In genomic region chr15:32558925-32559324, GRCm38 (mm10) we compare ENCODE assay signal across 12 mouse cellular contexts.
DNase-seq lines count a peak whose midpoint lies in the region; ATAC-seq lines count a peak whose summit lies in the region.
"Had no signal": no experiment of that assay in that cellular context is flagged by ENCODE, and none has a peak within 500 bp of the region (broad histone marks: within the 10 kb centered on the region; RNA-seq: fewer than 3 reads in every experiment).

No protein-coding gene starts in this region.

- DNase-seq in cerebellum, adult 11 months: peak; percentile 8
- DNase-seq in cerebellum, adult 8-10 months: no peak
- DNase-seq in kidney, postnatal 25 days: peak; percentile 25 to 50
- DNase-seq in kidney, postnatal 4 days: no peak
- DNase-seq in cerebellum, adult 9-11 months: peak; percentile 28
- DNase-seq: adrenal gland, postnatal 10 days; gastrocnemius, postnatal 10 days; heart, adult 2 months; heart, postnatal 36 days had no signal

- no peak for ATAC-seq in granulocyte monocyte progenitor cell, adult 5-6 weeks (replicated peaks; ENCODE audit: poor library complexity, severe bottlenecking)
- ATAC-seq in megakaryocyte-erythroid progenitor cell, adult 5-6 weeks (replicated peaks; ENCODE audit: low FRiP score, low TSS enrichment, poor library complexity, severe bottlenecking): no peak
- ATAC-seq: forebrain, embryonic 16.5 days had no signal

Comparison
In these comparisons a context has a peak if more than half of its experiments do, and no peak if none do; other contexts are left out.
1. DNase-seq: peak in cerebellum, adult 11 months (single experiment), kidney, postnatal 25 days (2 of 2) and cerebellum, adult 9-11 months (single experiment); none in cerebellum, adult 8-10 months (single experiment) and kidney, postnatal 4 days (0 of 2).